Mouse (Mus musculus) lung, postnatal 0 days (tissue): ENCODE measurements around the gene Col9a3. TPM values are rescaled to one million over a fixed set of nuclear protein-coding genes. Genes with fewer than 3 reads are reported as not detected.

Experiments
- ATAC-seq: fragments of 200-750 bp; cut with Nextera tagmentation; 2 replicates; pipeline ENCODE4 v1.8.0; 2017; ENCODE audit warnings: moderate library complexity
- DNase-seq: peaks from one replicate; pipeline ENCODE4 v3.0.0-alpha.2; 2016; ENCODE audit warnings: low spot score
- H3K27ac ChIP-seq: fragments of 300-500 bp; sonication (generic); 2 replicates; pipeline ENCODE4 v1.5.1; 2014; ENCODE audit warnings: antibody characterized with exemption, mild to moderate bottlenecking, low read length, mixed read lengths
- H3K27me3 ChIP-seq: fragments of 300-500 bp; sonication (generic); replicated peaks from 2 replicates; pipeline ENCODE4 v1.6.1; 2014; ENCODE audit warnings: low read length, mixed read lengths; ENCODE audit not compliant: insufficient read depth
- H3K36me3 ChIP-seq: fragments of 300-500 bp; sonication (generic); 2 replicates; pipeline ENCODE4 v1.6.1; 2014; ENCODE audit warnings: low read length, mixed read lengths; ENCODE audit not compliant: insufficient read depth
- H3K4me1 ChIP-seq: fragments of 300-500 bp; sonication (generic); 2 replicates; pipeline ENCODE4 v1.6.1; 2014; ENCODE audit warnings: antibody characterized with exemption, low read depth, low read length, mixed read lengths; ENCODE audit not compliant: insufficient read depth
- H3K4me2 ChIP-seq: fragments of 300-500 bp; sonication (generic); replicated peaks from 2 replicates; pipeline ENCODE4 v1.6.1; 2014; ENCODE audit warnings: low read depth, mild to moderate bottlenecking, low read length, moderate library complexity, mixed read lengths
- H3K4me3 ChIP-seq: fragments of 300-500 bp; sonication (generic); 2 replicates; pipeline ENCODE4 v1.5.1; 2014; ENCODE audit warnings: low read depth, low read length
- H3K9ac ChIP-seq: fragments of 300-500 bp; sonication (generic); replicated peaks from 2 replicates; pipeline ENCODE4 v1.6.1; 2014; ENCODE audit warnings: low read depth, mild to moderate bottlenecking
- H3K9me3 ChIP-seq: fragments of 300-500 bp; sonication (generic); 2 replicates; pipeline ENCODE4 v1.6.1; 2016; ENCODE audit warnings: low read length, mixed read lengths
- CTCF ChIP-seq: IDR thresholded peaks from 2 replicates; pipeline ENCODE4 v1.5.1; 2016; ENCODE audit warnings: antibody characterized with exemption, mild to moderate bottlenecking
- EP300 ChIP-seq: IDR thresholded peaks from 2 replicates; pipeline ENCODE4 v1.6.1; 2016; ENCODE audit warnings: antibody characterized with exemption, mild to moderate bottlenecking, control low read depth
- WGBS: fragments of 180-500 bp; shearing (Covaris S2); extraction: QIAGEN DNeasy Blood & Tissue Kit; methylation state at CpG from one replicate; pipeline ENCODE4 v1.1.7; 2014; 5-methylcytosine and 5-hydroxymethylcytosine counted together
- polyA plus RNA-seq: library from polyadenylated mRNA; unstranded; fragments of >200 nt; fragmentation: Nextera tagmentation; extraction: Ambion mirVana; gene quantifications from 2 replicates; pipeline ENCODE4 v1.2.1, GENCODE M21; 2015

Col9a3 gene
- polyA plus RNA-seq, 1 experiment from 2014 or later: 0.33 TPM

DNA sequence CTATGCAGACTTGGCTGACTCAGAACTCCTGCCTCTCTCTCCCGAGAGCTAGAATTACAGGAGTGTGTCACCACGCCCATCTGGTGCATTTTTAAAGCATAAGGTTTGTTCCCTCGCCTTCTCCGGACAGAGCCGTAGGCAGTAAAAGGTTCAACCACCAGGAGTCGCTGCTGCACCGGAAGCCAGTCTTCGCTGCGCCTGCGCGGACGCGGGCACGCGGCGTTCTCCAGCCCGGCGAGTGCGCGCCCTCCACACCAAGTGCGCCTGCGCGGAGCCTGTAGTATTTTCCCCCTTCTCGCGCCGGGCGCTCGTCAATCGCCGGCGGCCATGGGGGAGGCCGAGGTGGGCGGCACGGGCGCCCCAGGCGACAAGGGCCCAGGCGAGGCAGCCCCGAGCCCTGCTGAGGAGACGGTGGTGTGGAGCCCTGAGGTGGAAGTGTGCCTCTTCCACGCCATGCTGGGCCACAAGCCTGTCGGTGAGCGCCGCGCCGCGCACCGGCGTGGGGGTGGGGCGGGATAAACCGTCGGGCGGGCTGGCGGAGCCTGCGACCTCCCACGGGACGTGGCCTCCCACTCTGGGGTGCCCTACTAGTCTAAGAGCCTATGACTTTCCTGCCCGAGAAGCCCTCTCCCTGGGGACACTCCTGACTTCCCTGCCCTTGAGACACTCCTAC lies 15.0 kb upstream of the Col9a3 start:
- no peaks in the 10 kb centered on the region; the same call in 1 of the 2 replicates for H3K4me1 ChIP-seq
- H3K9me3 ChIP-seq: no peaks in the 10 kb centered on the region
- 0 out of 2 replicates have a peak, but pooled peaks cover 4% of the 10 kb centered on the region for H3K36me3 ChIP-seq
- H3K27me3 ChIP-seq: no peaks in the 10 kb centered on the region
- peak; percentile 91 for ATAC-seq
- peak overlapping the region; percentile 89 for H3K4me2 ChIP-seq
- peak; percentile 97 for DNase-seq
- WGBS: 3% methylated on average over 49 of the region's 57 CpGs
- H3K4me3 ChIP-seq: peak overlapping the region; percentile 85
- peak overlapping the region; percentile 88 for H3K9ac ChIP-seq
- H3K27ac ChIP-seq: peak overlapping the region; percentile 57
- peak; percentile 98 for TF ChIP-seq CTCF
- TF ChIP-seq EP300: no peak

GRCm38 (mm10) chr2:180583154-180583507 lies 14.5 kb upstream of the Col9a3 start:
- DNase-seq (no peak), ATAC-seq (no peak; the same call in 1 of the 2 replicates)
- H3K36me3 ChIP-seq: 0 out of 2 replicates have a peak, but pooled peaks cover 4% of the 10 kb centered on the region
- H3K9ac ChIP-seq: peak overlapping the region; percentile 88
- 22% methylated on average over 5 of the region's 7 CpGs for WGBS
- H3K27me3 ChIP-seq: no peaks in the 10 kb centered on the region
- H3K4me1 ChIP-seq: no peaks in the 10 kb centered on the region; the same call in 1 of the 2 replicates
- TF ChIP-seq EP300: no peak
- no peak for TF ChIP-seq CTCF
- no peaks in the 10 kb centered on the region for H3K9me3 ChIP-seq
- H3K4me3 ChIP-seq: peak overlapping the region; percentile 85
- peak overlapping the region; percentile 57; the same call in 1 of the 2 replicates for H3K27ac ChIP-seq
- H3K4me2 ChIP-seq: peak overlapping the region; percentile 89

DNA sequence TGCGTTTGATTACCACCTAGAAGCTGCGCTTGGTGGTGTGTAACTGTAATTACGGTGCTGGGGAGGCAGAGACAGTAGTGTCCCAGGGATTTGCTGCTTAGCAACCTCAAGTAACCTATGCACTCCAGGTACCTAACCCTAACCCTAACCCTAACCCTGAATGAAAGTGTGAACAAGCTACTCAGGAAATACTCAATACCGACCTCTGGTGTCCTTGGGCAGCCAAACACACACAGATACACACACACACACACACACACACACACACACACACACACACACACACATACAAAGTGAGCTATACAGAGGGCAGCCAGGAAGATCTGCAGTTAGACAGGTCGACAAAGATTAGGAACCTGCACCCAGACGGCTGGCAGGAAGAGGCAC lies 8.9 kb upstream of the Col9a3 start:
- WGBS: 46% methylated on average over 6 of the region's 6 CpGs
- no peaks in the 10 kb centered on the region for H3K27me3 ChIP-seq
- DNase-seq (no peak), ATAC-seq (peak; percentile 18; the same call in 1 of the 2 replicates)
- peak overlapping the region; percentile 85 for H3K9ac ChIP-seq
- peak overlapping the region; percentile 96 for H3K27ac ChIP-seq
- TF ChIP-seq EP300: no peak
- TF ChIP-seq CTCF: peak; percentile 47
- H3K9me3 ChIP-seq: no peaks in the 10 kb centered on the region
- H3K4me1 ChIP-seq: peaks cover 4% of the 10 kb centered on the region; the same call in 1 of the 2 replicates
- peak overlapping the region; percentile 95 for H3K4me3 ChIP-seq
- H3K36me3 ChIP-seq: 0 out of 2 replicates have a peak, but pooled peaks cover 19% of the 10 kb centered on the region
- H3K4me2 ChIP-seq: peak overlapping the region; percentile 73

DNA sequence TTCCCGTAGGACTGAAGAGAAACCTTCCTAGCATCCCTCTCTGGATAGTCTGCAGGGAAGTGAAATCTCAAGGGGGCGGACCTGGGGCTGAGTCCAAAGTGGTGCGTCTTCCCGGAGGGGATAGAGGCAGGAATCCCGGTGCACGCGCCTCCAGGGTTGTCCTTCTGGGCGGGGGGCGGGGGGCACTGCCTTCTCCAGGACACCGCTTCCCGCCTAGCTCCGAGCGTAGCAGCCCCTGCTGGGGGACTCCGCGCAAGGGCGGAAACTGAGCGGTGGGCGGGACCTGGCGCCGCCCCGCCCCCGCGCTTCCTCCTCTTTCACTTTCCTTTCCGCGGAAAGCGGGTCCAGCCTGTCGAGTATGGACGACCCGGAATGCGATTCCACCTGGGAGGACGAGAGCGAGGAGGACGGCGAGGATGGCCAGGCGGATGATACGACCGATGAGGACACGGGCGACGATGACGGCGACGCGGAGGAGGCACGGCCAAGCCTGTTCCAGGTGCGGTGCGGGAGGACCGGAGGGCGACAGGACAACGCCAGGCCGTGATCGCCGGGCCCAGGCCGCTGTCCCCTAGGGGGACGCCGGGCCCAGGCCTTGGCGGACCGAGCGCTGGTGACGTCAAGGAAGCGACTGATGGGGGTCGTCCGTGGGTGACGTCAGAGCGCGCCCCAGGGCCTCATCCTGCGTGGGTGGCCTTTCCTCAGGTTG lies 8.3 kb upstream of the Col9a3 start, which contains the start of gene Ogfr:
Gene Ogfr, plus strand, starts transcription at position 123 of the 709 bp plus-strand sequence.
- Histone ChIP-seq H3K27me3 (no peaks in the 10 kb centered on the region), H3K9me3 (no peaks in the 10 kb centered on the region), H3K4me1 (peaks cover 4% of the 10 kb centered on the region; the same call in 1 of the 2 replicates), H3K36me3 (0 out of 2 replicates have a peak, but pooled peaks cover 24% of the 10 kb centered on the region), H3K9ac (peak within 1 kb of the TSS; percentile 85), H3K4me3 (peak within 1 kb of the TSS; percentile 95), H3K27ac (peak within 1 kb of the TSS; percentile 96), H3K4me2 (peak within 1 kb of the TSS; percentile 73)
- DNase-seq (peak; percentile 88), ATAC-seq (peak; percentile 94)
- WGBS: under 1% methylated on average over 61 of the region's 67 CpGs
- TF ChIP-seq CTCF: peak; percentile 55
- no peak for TF ChIP-seq EP300

DNA sequence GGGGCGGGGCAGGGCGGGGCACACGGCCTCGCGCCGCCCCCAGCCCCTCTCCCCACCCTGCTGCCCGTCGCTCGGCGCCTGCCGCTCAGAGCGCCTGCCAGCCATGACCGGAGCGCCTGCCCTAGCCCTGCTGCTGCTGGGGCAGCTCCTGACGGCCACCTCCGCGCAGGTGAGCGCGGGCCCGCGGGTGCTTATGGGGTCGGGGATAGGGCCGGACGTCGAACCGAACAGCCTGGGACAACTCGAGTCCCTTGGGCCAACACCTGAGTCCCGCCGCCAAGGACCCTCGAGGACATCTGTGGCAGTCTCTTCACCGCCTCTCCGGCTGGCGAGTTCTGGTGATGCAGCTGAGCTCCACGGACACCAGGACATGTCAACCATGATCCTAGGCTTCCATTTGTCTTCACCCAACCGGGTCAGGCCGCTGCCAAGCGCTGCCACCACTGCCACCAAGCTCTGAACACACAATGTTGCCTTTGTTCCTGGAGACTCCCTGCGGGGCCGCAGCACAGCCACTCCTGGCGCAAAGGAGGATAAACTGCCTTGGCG lies 641 bp downstream of the Col9a3 start:
- H3K4me1 ChIP-seq: no peaks in the 10 kb centered on the region
- no peak overlapping the region for H3K9ac ChIP-seq
- TF ChIP-seq EP300: no peak
- no peak for TF ChIP-seq CTCF
- no peak overlapping the region; the same call in 1 of the 2 replicates for H3K4me3 ChIP-seq
- 2% methylated on average over 40 of the region's 41 CpGs for WGBS
- H3K27me3 ChIP-seq: no peaks in the 10 kb centered on the region; the same call in 1 of the 2 replicates
- H3K36me3 ChIP-seq: 0 out of 2 replicates have a peak, but pooled peaks cover 14% of the 10 kb centered on the region
- H3K27ac ChIP-seq: no peak overlapping the region
- no peak overlapping the region for H3K4me2 ChIP-seq
- no peak for DNase-seq
- no peaks in the 10 kb centered on the region for H3K9me3 ChIP-seq
- ATAC-seq: no peak

- no peak overlapping the region for H3K4me2 ChIP-seq
- 22% methylated on average over 9 of the region's 9 CpGs for WGBS
- H3K4me3 ChIP-seq: no peak overlapping the region
- TF ChIP-seq EP300: no peak
- no peaks in the 10 kb centered on the region for H3K4me1 ChIP-seq
- no peak overlapping the region for H3K27ac ChIP-seq
- H3K36me3 ChIP-seq: no peaks in the 10 kb centered on the region
- H3K9me3 ChIP-seq: no peaks in the 10 kb centered on the region
- ATAC-seq: no peak
- no peaks in the 10 kb centered on the region; the same call in 1 of the 2 replicates for H3K27me3 ChIP-seq
- H3K9ac ChIP-seq: no peak overlapping the region
- no peak for DNase-seq
These were observed 3.0 kb downstream of the Col9a3 start for GRCm38 (mm10) chr2:180600569-180601021.
